9 mouse cellular contexts compared by ENCODE assay signal in the genomic region with DNA sequence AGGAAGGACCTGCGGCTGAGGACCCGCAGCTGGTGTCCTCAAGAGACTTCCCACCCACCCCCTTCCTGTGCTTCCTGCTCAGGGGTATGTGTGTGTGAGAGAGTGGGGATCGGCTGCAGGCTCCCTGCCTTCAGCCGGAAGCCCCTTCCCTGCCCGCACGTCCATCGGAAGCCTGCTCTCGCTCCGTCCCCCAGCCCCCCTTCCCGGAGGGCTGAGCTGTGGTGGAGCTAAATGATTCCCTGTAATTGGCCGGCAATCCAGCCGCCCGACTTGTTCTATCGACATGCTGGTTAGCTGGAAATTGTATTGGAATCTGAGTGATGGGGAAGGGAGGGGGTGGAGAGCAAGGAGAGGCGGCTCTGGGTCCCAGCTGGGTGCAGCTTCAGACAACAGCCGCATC. TPM values are rescaled to one million over a fixed set of nuclear protein-coding genes. Genes with fewer than 3 reads are reported as not detected.
DNase-seq lines count a peak whose midpoint lies in the region; ATAC-seq and TF ChIP-seq lines count a peak whose summit lies in the region.
"Had no signal": no experiment of that assay in that cellular context is flagged by ENCODE, and none has a peak within 500 bp of the region (broad histone marks: within the 10 kb centered on the region; RNA-seq: fewer than 3 reads in every experiment).

No protein-coding gene starts in this region.

- no peaks in the 10 kb centered on the region for H3K9me3 ChIP-seq in kidney, embryonic 14.5 days (ENCODE audit: control insufficient read depth, low read length)
- H3K9me3 ChIP-seq in hindbrain, postnatal 0 days (ENCODE audit: low read length), result no peaks in the 10 kb centered on the region
- no peaks in the 10 kb centered on the region for H3K9me3 ChIP-seq in midbrain, postnatal 0 days (ENCODE audit: low read length)
- H3K9me3 ChIP-seq: G1E had no signal

- no peak overlapping the region; the same call in 1 of the 2 replicates for H3K27ac ChIP-seq in kidney, embryonic 14.5 days (ENCODE audit: low read depth, low read length)
- H3K27ac ChIP-seq in hindbrain, postnatal 0 days, result no peak overlapping the region
- H3K27ac ChIP-seq in midbrain, postnatal 0 days (ENCODE audit: low read depth, low read length), result no peak overlapping the region

- peaks cover 31% of the 10 kb centered on the region for H3K36me3 ChIP-seq in kidney, embryonic 14.5 days (ENCODE audit: control insufficient read depth, insufficient read depth, low read length)
- peaks cover 25% of the 10 kb centered on the region for H3K36me3 ChIP-seq in hindbrain, postnatal 0 days (ENCODE audit: insufficient read depth, low read length)
- H3K36me3 ChIP-seq in midbrain, postnatal 0 days (ENCODE audit: insufficient read depth, low read length), result peaks cover 28% of the 10 kb centered on the region

- TF ChIP-seq CTCF in hindbrain, postnatal 0 days (IDR thresholded peaks at IDR 0.05; ENCODE audit: low read depth), result no peak
- no peak for TF ChIP-seq CTCF in midbrain, postnatal 0 days (IDR thresholded peaks at IDR 0.05)

- 0 out of 2 replicates have a peak, but pooled peaks have one; percentile 10 for ATAC-seq in kidney, embryonic 14.5 days (ENCODE audit: low FRiP score, low TSS enrichment)
- 0 out of 2 replicates have a peak, but pooled peaks have one; percentile 21 for ATAC-seq in hindbrain, postnatal 0 days
- no peak; the same call in 1 of the 2 replicates for ATAC-seq in midbrain, postnatal 0 days (ENCODE audit: low FRiP score)
- no peak for ATAC-seq in monocyte, adult 5-6 weeks (replicated peaks; ENCODE audit: insufficient number of reproducible peaks, low FRiP score, low TSS enrichment, poor library complexity, severe bottlenecking)

- H3K9ac ChIP-seq in kidney, embryonic 14.5 days (ENCODE audit: low read depth, low read length), result peak overlapping the region; percentile 34; the same call in 1 of the 2 replicates
- H3K9ac ChIP-seq in hindbrain, postnatal 0 days (replicated peaks; ENCODE audit: low read length), result peak overlapping the region; percentile 47
- peak overlapping the region; percentile 48; the same call in 1 of the 2 replicates for H3K9ac ChIP-seq in midbrain, postnatal 0 days (replicated peaks; ENCODE audit: low read length, poor library complexity, severe bottlenecking)

- H3K4me2 ChIP-seq in kidney, embryonic 14.5 days (replicated peaks; ENCODE audit: low read depth, low read length), result peak overlapping the region; percentile 45
- peak overlapping the region; percentile 45 for H3K4me2 ChIP-seq in hindbrain, postnatal 0 days (ENCODE audit: low read depth, low read length)
- peak overlapping the region; percentile 36 for H3K4me2 ChIP-seq in midbrain, postnatal 0 days (ENCODE audit: low read depth, low read length, poor library complexity, severe bottlenecking)

- H3K27me3 ChIP-seq in kidney, embryonic 14.5 days (ENCODE audit: control insufficient read depth, insufficient read depth, low read length), result peaks cover 28% of the 10 kb centered on the region
- no peaks in the 10 kb centered on the region for H3K27me3 ChIP-seq in hindbrain, postnatal 0 days (ENCODE audit: insufficient read depth, low read length)
- peaks cover 8% of the 10 kb centered on the region for H3K27me3 ChIP-seq in midbrain, postnatal 0 days (ENCODE audit: insufficient read depth, low read length)

- peaks cover 16% of the 10 kb centered on the region for H3K4me1 ChIP-seq in kidney, embryonic 14.5 days (ENCODE audit: control insufficient read depth, insufficient read depth, low read length)
- peaks cover 11% of the 10 kb centered on the region; the same call in 1 of the 2 replicates for H3K4me1 ChIP-seq in hindbrain, postnatal 0 days (ENCODE audit: insufficient read depth, low read length)
- H3K4me1 ChIP-seq in midbrain, postnatal 0 days (ENCODE audit: insufficient read depth, low read length), result peaks cover 11% of the 10 kb centered on the region

- no peak for DNase-seq in kidney, adult 11 months
- peak; percentile 37 for DNase-seq in embryo, embryonic 9.5 days (ENCODE audit: extremely low spot score)
- peak; percentile 18 for DNase-seq in hindbrain, postnatal 0 days (ENCODE audit: low spot score)
- DNase-seq in midbrain, postnatal 0 days (ENCODE audit: low spot score), result peak; percentile 40
- no peak for DNase-seq in right cerebral cortex, adult 18-20 months
- no peak for DNase-seq in ovary, postnatal 10 days (ENCODE audit: low spot score)

- under 1% methylated on average over 16 of the region's 16 CpGs for WGBS in kidney, embryonic 14.5 days
- WGBS in hindbrain, postnatal 0 days, result 7% methylated on average over 16 of the region's 16 CpGs
- WGBS in midbrain, postnatal 0 days, result 5% methylated on average over 16 of the region's 16 CpGs

- peak overlapping the region; percentile 21 for H3K4me3 ChIP-seq in kidney, embryonic 14.5 days (ENCODE audit: low read length)
- H3K4me3 ChIP-seq in hindbrain, postnatal 0 days (ENCODE audit: low read length), result peak overlapping the region; percentile 6; the same call in 1 of the 2 replicates
- peak overlapping the region; percentile 10; the same call in 1 of the 2 replicates for H3K4me3 ChIP-seq in midbrain, postnatal 0 days (ENCODE audit: low read depth, low read length)

RNA-seq across cellular contexts. Expression of a gene that starts 36.3 kb away (rescaled TPM):
- polyA plus RNA-seq in kidney, embryonic 14.5 days (2014; fragmentation: Nextera tagmentation; extraction: Ambion mirVana), result 54.7 and 63.6 TPM in 2 replicates
- 61.0 and 71.5 TPM in 2 replicates for total RNA-seq in hindbrain, postnatal 0 days (2014; rRNA removed)
- 39.8 and 45.3 TPM in 2 replicates for polyA plus RNA-seq in hindbrain, postnatal 0 days (2015; fragmentation: Nextera tagmentation; extraction: Ambion mirVana)
- 48.6 and 56.3 TPM in 2 replicates for total RNA-seq in midbrain, postnatal 0 days (2014; rRNA removed)
- polyA plus RNA-seq in midbrain, postnatal 0 days (2015; fragmentation: Nextera tagmentation; extraction: Ambion mirVana), result 39.1 and 40.5 TPM in 2 replicates
- 54.9 to 60.7 TPM (median 55.9 TPM) in 3 replicates for total RNA-seq in monocyte, adult 5-6 weeks (2017)

RNA-seq across cellular contexts. Expression of a gene that starts 36.5 kb away (rescaled TPM):
- polyA plus RNA-seq in kidney, embryonic 14.5 days (2014; fragmentation: Nextera tagmentation; extraction: Ambion mirVana), result 225 and 229 TPM in 2 replicates
- 176 and 187 TPM in 2 replicates for total RNA-seq in hindbrain, postnatal 0 days (2014; rRNA removed)
- 138 and 149 TPM in 2 replicates for polyA plus RNA-seq in hindbrain, postnatal 0 days (2015; fragmentation: Nextera tagmentation; extraction: Ambion mirVana)
- total RNA-seq in midbrain, postnatal 0 days (2014; rRNA removed), result 154 and 191 TPM in 2 replicates
- polyA plus RNA-seq in midbrain, postnatal 0 days (2015; fragmentation: Nextera tagmentation; extraction: Ambion mirVana), result 165 and 173 TPM in 2 replicates
- 15.5 to 32.4 TPM (median 15.8 TPM) in 3 replicates for total RNA-seq in monocyte, adult 5-6 weeks (2017)

RNA-seq across cellular contexts. Expression of a gene that starts 45.2 kb away (rescaled TPM):
- 6.7 and 8.3 TPM in 2 replicates for polyA plus RNA-seq in kidney, embryonic 14.5 days (2014; fragmentation: Nextera tagmentation; extraction: Ambion mirVana)
- 61.0 and 65.6 TPM in 2 replicates for total RNA-seq in hindbrain, postnatal 0 days (2014; rRNA removed)
- polyA plus RNA-seq in hindbrain, postnatal 0 days (2015; fragmentation: Nextera tagmentation; extraction: Ambion mirVana), result 16.9 and 18.9 TPM in 2 replicates
- 45.6 and 52.8 TPM in 2 replicates for total RNA-seq in midbrain, postnatal 0 days (2014; rRNA removed)
- polyA plus RNA-seq in midbrain, postnatal 0 days (2015; fragmentation: Nextera tagmentation; extraction: Ambion mirVana), result 15.8 and 16.9 TPM in 2 replicates
- total RNA-seq in monocyte, adult 5-6 weeks (2017), result not detected in 3 replicates
- total RNA-seq: G1E had no signal
- polyA plus RNA-seq: G1E had no signal

Comparison
In these comparisons a context has a peak if more than half of its experiments do, and no peak if none do; other contexts are left out.
1. ATAC-seq: peak in kidney, embryonic 14.5 days (single experiment) and hindbrain, postnatal 0 days (single experiment); none in midbrain, postnatal 0 days (single experiment) and monocyte, adult 5-6 weeks (single experiment).
2. DNase-seq: peak in embryo, embryonic 9.5 days (single experiment), hindbrain, postnatal 0 days (single experiment) and midbrain, postnatal 0 days (single experiment); none in kidney, adult 11 months (single experiment), right cerebral cortex, adult 18-20 months (single experiment) and ovary, postnatal 10 days (single experiment).
3. RNA of a gene that starts 45.2 kb away (total RNA-seq): 61.0 to 65.6 TPM in hindbrain, postnatal 0 days and 45.6 to 52.8 TPM in midbrain, postnatal 0 days; not detected in monocyte, adult 5-6 weeks; every median in the first group is over 10 times any median in the second.
4. Peak in every context shown above with its lines, with median percentiles within 50 percentile points of each other: H3K4me2 ChIP-seq, H3K4me3 ChIP-seq and H3K9ac ChIP-seq.